Mouse (Mus musculus) CD4-positive, CD25-positive, alpha-beta regulatory T cell, adult 9 weeks (primary cell): Measurements from ENCODE around the gene Rer1. TPM values are rescaled to one million over a fixed set of nuclear protein-coding genes. Genes with fewer than 3 reads are reported as not detected.

Experiments
- polyA plus RNA-seq: library from polyadenylated mRNA; unstranded; fragments of 100-300 nt; shearing (Covaris generic); gene quantifications from one replicate; pipeline ENCODE4 v1.2.1, GENCODE M21; 2017

Gene Rer1
- polyA plus RNA-seq = 163 TPM

GRCm38 (mm10) chr4:155086108-155087024 lies at the start of gene Rer1, which contains the start of gene Morn1:
Gene Rer1 (minus strand): TSS chr4:155086382.
Gene Morn1 (plus strand): TSS chr4:155086577.

GRCm38 (mm10) chr4:155066834-155067522 lies 19.2 kb downstream of the Rer1 start, which contains the start of gene Pex10:
Gene Pex10 (plus strand): TSS chr4:155067016.

DNA sequence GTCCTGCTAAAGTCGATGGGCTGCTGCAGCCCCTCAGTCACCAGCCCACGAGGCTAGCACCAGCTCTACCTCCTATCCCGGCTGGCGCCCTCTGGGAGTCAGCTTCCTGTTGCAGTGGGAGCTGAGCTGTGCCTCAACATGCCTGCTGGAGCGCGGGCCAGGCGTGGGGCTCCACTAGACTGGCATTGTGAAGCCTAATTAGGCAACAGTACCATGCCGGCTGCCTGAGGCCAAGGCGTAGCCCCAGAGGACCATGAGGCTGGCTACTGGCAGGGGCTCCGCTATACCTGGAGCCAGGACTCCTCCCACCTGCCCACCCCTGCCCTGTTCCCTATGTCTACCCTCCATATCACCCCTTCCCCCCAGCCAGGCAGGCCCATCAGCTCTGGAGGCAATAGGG lies 29.5 kb downstream of the Rer1 start, which contains the start of gene Plch2:
Plch2 (minus strand) TSS at position 61 of the 400 bp plus-strand sequence.

Other genes with a start within 250 kb of the Rer1 start
- gene Ttc34, start 248.9 kb downstream of the Rer1 start, polyA plus RNA-seq = not detected
- gene Mmel1, start 216.8 kb downstream of the Rer1 start, polyA plus RNA-seq = not detected
- gene Fam213b, start 187.2 kb downstream of the Rer1 start, polyA plus RNA-seq = 7.3 TPM
- gene Tnfrsf14, start 157.8 kb downstream of the Rer1 start, polyA plus RNA-seq = 15.5 TPM
- gene Hes5, start 125.5 kb downstream of the Rer1 start, polyA plus RNA-seq = 0.57 TPM
- gene Pank4, start 122.3 kb downstream of the Rer1 start, polyA plus RNA-seq = 64.9 TPM
- not detected for gene Plch2, start 29.6 kb downstream of the Rer1 start, polyA plus RNA-seq
- 15.5 TPM for gene Pex10, start 19.4 kb downstream of the Rer1 start, polyA plus RNA-seq
- gene Morn1, start 195 bp upstream of the Rer1 start, polyA plus RNA-seq = 2.4 TPM
- gene Ski, start 136.2 kb upstream of the Rer1 start, polyA plus RNA-seq = 10.9 TPM
- 138 TPM for gene Faap20, start 163.4 kb upstream of the Rer1 start, polyA plus RNA-seq